Mouse (Mus musculus): ENCODE results near the gene Exoc7. TPM values are rescaled to one million over a fixed set of nuclear protein-coding genes. Genes with fewer than 3 reads are reported as not detected.

The Exoc7 gene
- polyA plus RNA-seq, 1 experiment from 2014 or later: 63.8 TPM

GRCm38 (mm10) chr11:116329314-116330210, 22.5 kb upstream of the Exoc7 start:
- no peak overlapping the region for H3K4me3 ChIP-seq (ENCODE audit: low read depth, low read length)
- ATAC-seq (replicated peaks; ENCODE audit: low FRiP score, low TSS enrichment, low read depth) (no peak), DNase-seq (ENCODE audit: low spot score) (no peak)
- no peaks in the 10 kb centered on the region for H3K36me3 ChIP-seq (ENCODE audit: control insufficient read depth, insufficient read depth, low read length)
- peaks cover 16% of the 10 kb centered on the region for H3K27me3 ChIP-seq (replicated peaks; ENCODE audit: control insufficient read depth, insufficient read depth, low read length)
- H3K4me1 ChIP-seq (replicated peaks; ENCODE audit: control insufficient read depth, insufficient read depth, low read length): peaks cover 25% of the 10 kb centered on the region
- 52% methylated on average over 18 of the region's 18 CpGs for WGBS
- no peaks in the 10 kb centered on the region for H3K9me3 ChIP-seq (ENCODE audit: control insufficient read depth, low read length)
- H3K27ac ChIP-seq (ENCODE audit: low read depth): no peak overlapping the region
- H3K4me2 ChIP-seq (ENCODE audit: low read length): no peak overlapping the region
- H3K9ac ChIP-seq (ENCODE audit: low read length): 0 out of 2 replicates have a peak overlapping the region, but pooled peaks have one; percentile 7

DNA sequence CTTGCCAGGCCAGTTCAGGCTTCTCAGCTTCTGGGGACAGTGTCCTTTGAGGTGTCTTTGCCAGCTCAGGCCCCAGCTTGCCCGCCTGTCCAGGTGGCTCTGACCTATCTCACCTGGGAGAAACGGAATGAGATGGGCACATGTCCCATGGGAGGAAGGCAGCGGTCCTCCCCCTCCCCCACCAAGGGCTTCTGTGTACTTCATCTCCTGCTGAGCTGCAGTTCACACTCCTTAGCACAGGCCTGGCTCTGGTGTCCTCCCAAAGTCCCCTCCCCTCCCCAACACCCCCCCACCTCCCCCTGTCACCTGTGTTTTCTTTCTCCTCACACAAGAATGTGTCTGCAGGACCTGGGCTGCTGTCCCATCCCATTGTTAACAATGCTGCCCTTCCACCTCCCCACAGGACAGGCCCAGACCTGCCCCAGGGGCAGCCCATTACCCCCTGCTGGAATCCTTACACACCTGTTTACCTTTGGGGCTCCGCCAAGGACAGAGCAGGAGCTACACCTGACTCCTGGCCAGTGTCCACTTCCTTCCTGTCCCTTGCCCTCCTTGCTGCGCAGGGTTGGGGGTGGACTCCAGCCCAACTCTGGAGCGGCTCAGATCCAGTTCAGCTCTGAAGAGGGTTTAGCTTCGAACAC, 20.1 kb upstream of the Exoc7 start:
- H3K4me3 ChIP-seq (ENCODE audit: low read depth, low read length): no peak overlapping the region
- no peak overlapping the region for H3K9ac ChIP-seq (ENCODE audit: low read length)
- no peaks in the 10 kb centered on the region for H3K9me3 ChIP-seq (ENCODE audit: control insufficient read depth, low read length)
- H3K27me3 ChIP-seq (replicated peaks; ENCODE audit: control insufficient read depth, insufficient read depth, low read length): no peaks in the 10 kb centered on the region
- peaks cover 11% of the 10 kb centered on the region for H3K4me1 ChIP-seq (replicated peaks; ENCODE audit: control insufficient read depth, insufficient read depth, low read length)
- ATAC-seq (replicated peaks; ENCODE audit: low FRiP score, low TSS enrichment, low read depth) (no peak), DNase-seq (ENCODE audit: low spot score) (no peak)
- H3K36me3 ChIP-seq (ENCODE audit: control insufficient read depth, insufficient read depth, low read length): no peaks in the 10 kb centered on the region
- H3K27ac ChIP-seq (ENCODE audit: low read depth): no peak overlapping the region
- no peak overlapping the region for H3K4me2 ChIP-seq (ENCODE audit: low read length)
- WGBS: 75% methylated on average over 7 of the region's 7 CpGs

DNA sequence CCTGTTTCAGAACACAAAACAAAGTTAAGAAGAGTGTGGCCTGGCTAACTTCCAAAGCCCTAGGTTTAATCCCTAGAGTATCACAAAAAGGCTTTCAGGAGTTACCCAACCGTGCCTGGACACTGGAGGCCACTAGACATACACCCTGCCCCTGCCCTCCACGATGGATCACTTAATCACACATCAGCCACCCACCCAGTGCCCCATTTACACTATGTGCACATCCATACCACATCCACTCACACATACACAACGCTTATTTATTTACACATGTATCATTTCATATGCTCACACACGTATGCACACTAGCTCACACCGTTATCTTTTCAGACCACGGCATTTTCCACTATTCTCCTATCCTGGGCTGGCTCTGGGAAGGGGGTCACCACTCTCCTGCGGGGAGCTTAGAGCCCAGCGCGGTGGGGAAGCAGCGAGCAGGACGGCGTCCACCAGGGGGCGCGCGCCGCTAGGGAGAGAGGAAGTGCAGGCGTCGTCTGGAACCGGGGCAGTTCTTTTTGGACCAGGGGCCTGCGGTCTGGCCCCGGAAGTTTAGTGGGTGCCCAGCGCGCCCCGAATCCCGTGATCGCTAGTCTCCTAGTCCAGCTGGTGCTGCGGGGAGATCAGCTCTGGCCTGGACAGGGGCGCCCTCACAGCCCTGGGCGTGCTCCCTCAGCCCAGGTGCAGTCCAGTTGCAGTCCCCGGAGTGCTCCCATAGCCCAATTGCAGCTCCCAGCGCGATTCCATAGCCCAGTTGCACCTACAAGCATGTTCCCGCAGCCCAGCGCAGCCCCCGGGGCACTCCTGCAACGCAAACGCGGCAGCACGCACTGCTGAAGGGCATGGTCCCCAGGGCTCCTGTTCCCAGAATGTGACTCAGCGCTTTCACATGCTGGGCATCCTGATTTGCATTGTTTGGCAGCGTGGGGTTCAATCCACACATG, 12.0 kb upstream of the Exoc7 start:
- no peaks in the 10 kb centered on the region for H3K4me1 ChIP-seq (replicated peaks; ENCODE audit: control insufficient read depth, insufficient read depth, low read length)
- H3K9ac ChIP-seq (ENCODE audit: low read length): peak overlapping the region; percentile 66
- no peak overlapping the region for H3K27ac ChIP-seq (ENCODE audit: low read depth)
- DNase-seq (ENCODE audit: low spot score) (peak; percentile 97), ATAC-seq (replicated peaks; ENCODE audit: low FRiP score, low TSS enrichment, low read depth) (peak; percentile 88)
- no peaks in the 10 kb centered on the region for H3K9me3 ChIP-seq (ENCODE audit: control insufficient read depth, low read length)
- H3K36me3 ChIP-seq (ENCODE audit: control insufficient read depth, insufficient read depth, low read length): no peaks in the 10 kb centered on the region
- 3% methylated on average over 41 of the region's 41 CpGs for WGBS
- peak overlapping the region; percentile 100 for H3K4me2 ChIP-seq (ENCODE audit: low read length)
- no peaks in the 10 kb centered on the region for H3K27me3 ChIP-seq (replicated peaks; ENCODE audit: control insufficient read depth, insufficient read depth, low read length)
- H3K4me3 ChIP-seq (ENCODE audit: low read depth, low read length): peak overlapping the region; percentile 38

GRCm38 (mm10) chr11:116312359-116312758, 5.3 kb upstream of the Exoc7 start:
- Histone ChIP-seq H3K9me3 (ENCODE audit: control insufficient read depth, low read length) (no peaks in the 10 kb centered on the region), H3K4me3 (ENCODE audit: low read depth, low read length) (no peak overlapping the region), H3K9ac (ENCODE audit: low read length) (no peak overlapping the region), H3K4me2 (ENCODE audit: low read length) (no peak overlapping the region), H3K36me3 (ENCODE audit: control insufficient read depth, insufficient read depth, low read length) (no peaks in the 10 kb centered on the region), H3K27me3 (replicated peaks; ENCODE audit: control insufficient read depth, insufficient read depth, low read length) (no peaks in the 10 kb centered on the region), H3K4me1 (replicated peaks; ENCODE audit: control insufficient read depth, insufficient read depth, low read length) (no peaks in the 10 kb centered on the region), H3K27ac (ENCODE audit: low read depth) (no peak overlapping the region)
- ATAC-seq (replicated peaks; ENCODE audit: low FRiP score, low TSS enrichment, low read depth): no peak; the same call in 1 of the 2 replicates
- no peak for DNase-seq (ENCODE audit: low spot score)
- 27% methylated on average over 8 of the region's 8 CpGs for WGBS

DNA sequence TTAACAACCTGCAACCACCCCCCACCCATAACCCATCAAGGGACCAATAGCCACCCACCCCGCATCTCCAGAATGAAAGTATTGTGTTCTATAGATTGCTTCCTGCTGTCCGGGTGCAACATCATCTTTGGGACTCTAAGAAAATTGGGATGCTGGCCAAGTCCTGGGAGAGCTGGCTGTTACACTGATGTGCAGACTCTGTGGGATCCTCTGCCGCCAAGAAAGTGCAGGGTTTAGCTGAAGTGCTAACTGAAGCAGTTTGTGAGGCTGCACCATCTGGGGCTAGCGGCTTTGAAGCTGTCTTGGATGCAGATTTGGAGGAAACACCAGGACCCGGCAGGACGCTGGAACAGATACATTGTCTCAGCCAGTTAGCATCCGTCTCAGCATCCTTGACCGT, 4.1 kb upstream of the Exoc7 start:
- Histone ChIP-seq H3K4me2 (ENCODE audit: low read length) (no peak overlapping the region), H3K27ac (ENCODE audit: low read depth) (no peak overlapping the region), H3K9me3 (ENCODE audit: control insufficient read depth, low read length) (no peaks in the 10 kb centered on the region), H3K27me3 (replicated peaks; ENCODE audit: control insufficient read depth, insufficient read depth, low read length) (no peaks in the 10 kb centered on the region), H3K4me1 (replicated peaks; ENCODE audit: control insufficient read depth, insufficient read depth, low read length) (0 out of 2 replicates have a peak, but pooled peaks cover 4% of the 10 kb centered on the region), H3K4me3 (ENCODE audit: low read depth, low read length) (no peak overlapping the region), H3K9ac (ENCODE audit: low read length) (no peak overlapping the region), H3K36me3 (ENCODE audit: control insufficient read depth, insufficient read depth, low read length) (no peaks in the 10 kb centered on the region)
- no peak for ATAC-seq (replicated peaks; ENCODE audit: low FRiP score, low TSS enrichment, low read depth)
- 30% methylated on average over 8 of the region's 8 CpGs for WGBS
- DNase-seq (ENCODE audit: low spot score): no peak

DNA sequence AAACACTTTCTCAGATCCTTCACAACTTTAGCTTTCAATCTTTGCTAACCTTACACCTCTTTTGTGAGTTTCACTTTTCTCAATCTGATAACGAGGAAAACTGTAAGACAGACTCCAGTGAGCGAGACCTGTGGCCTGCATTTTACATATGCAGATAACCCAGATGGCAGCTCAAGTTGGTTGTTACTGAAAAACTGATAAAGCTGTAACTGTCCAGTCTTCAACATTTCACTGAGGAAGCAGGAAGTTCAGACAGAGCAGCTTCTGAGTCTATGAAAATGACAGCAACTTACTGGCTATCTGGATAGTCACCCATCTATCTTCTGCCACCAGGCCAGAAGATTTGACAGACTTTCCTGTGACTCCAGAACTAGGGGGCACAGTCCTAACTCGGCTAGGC, 2.6 kb upstream of the Exoc7 start:
- no peak overlapping the region for H3K4me3 ChIP-seq (ENCODE audit: low read depth, low read length)
- DNase-seq (ENCODE audit: low spot score): no peak
- no peak for ATAC-seq (replicated peaks; ENCODE audit: low FRiP score, low TSS enrichment, low read depth)
- peaks cover 5% of the 10 kb centered on the region for H3K36me3 ChIP-seq (ENCODE audit: control insufficient read depth, insufficient read depth, low read length)
- no peaks in the 10 kb centered on the region for H3K9me3 ChIP-seq (ENCODE audit: control insufficient read depth, low read length)
- no peak overlapping the region for H3K4me2 ChIP-seq (ENCODE audit: low read length)
- no peak overlapping the region for H3K9ac ChIP-seq (ENCODE audit: low read length)
- WGBS: 73% methylated on average over 3 of the region's 3 CpGs
- H3K27ac ChIP-seq (ENCODE audit: low read depth): no peak overlapping the region
- no peaks in the 10 kb centered on the region for H3K27me3 ChIP-seq (replicated peaks; ENCODE audit: control insufficient read depth, insufficient read depth, low read length)
- 0 out of 2 replicates have a peak, but pooled peaks cover 4% of the 10 kb centered on the region for H3K4me1 ChIP-seq (replicated peaks; ENCODE audit: control insufficient read depth, insufficient read depth, low read length)

GRCm38 (mm10) chr11:116307762-116308531, 914 bp upstream of the Exoc7 start:
- ATAC-seq (replicated peaks; ENCODE audit: low FRiP score, low TSS enrichment, low read depth) (no peak), DNase-seq (ENCODE audit: low spot score) (no peak)
- WGBS: 91% methylated on average over 12 of the region's 12 CpGs
- H3K27ac ChIP-seq (ENCODE audit: low read depth): no peak overlapping the region
- no peak overlapping the region for H3K9ac ChIP-seq (ENCODE audit: low read length)
- H3K27me3 ChIP-seq (replicated peaks; ENCODE audit: control insufficient read depth, insufficient read depth, low read length): no peaks in the 10 kb centered on the region
- H3K4me2 ChIP-seq (ENCODE audit: low read length): no peak overlapping the region
- no peak overlapping the region for H3K4me3 ChIP-seq (ENCODE audit: low read depth, low read length)
- H3K36me3 ChIP-seq (ENCODE audit: control insufficient read depth, insufficient read depth, low read length): peaks cover 21% of the 10 kb centered on the region
- 0 out of 2 replicates have a peak, but pooled peaks cover 4% of the 10 kb centered on the region for H3K4me1 ChIP-seq (replicated peaks; ENCODE audit: control insufficient read depth, insufficient read depth, low read length)
- H3K9me3 ChIP-seq (ENCODE audit: control insufficient read depth, low read length): no peaks in the 10 kb centered on the region

Measured in intestine, embryonic 14.5 days (tissue).